Mouse (Mus musculus): ENCODE data around the gene Slc29a1.

- TF ChIP-seq POLR2A (IDR thresholded peaks at IDR 0.05; ENCODE audit: borderline replicate concordance, control insufficient read depth, low read depth, low read length) (no peak), CTCF (IDR thresholded peaks at IDR 0.05; ENCODE audit: control insufficient read depth, insufficient read depth, low read length) (no peak)
Observed at GRCm38 (mm10) chr17:45630992-45631391, 31.6 kb upstream of the Slc29a1 start.

Data from bone marrow, adult 2 months (tissue).